Mouse (Mus musculus): ENCODE data around the gene Cyb5d2.

The Cyb5d2 gene

DNA sequence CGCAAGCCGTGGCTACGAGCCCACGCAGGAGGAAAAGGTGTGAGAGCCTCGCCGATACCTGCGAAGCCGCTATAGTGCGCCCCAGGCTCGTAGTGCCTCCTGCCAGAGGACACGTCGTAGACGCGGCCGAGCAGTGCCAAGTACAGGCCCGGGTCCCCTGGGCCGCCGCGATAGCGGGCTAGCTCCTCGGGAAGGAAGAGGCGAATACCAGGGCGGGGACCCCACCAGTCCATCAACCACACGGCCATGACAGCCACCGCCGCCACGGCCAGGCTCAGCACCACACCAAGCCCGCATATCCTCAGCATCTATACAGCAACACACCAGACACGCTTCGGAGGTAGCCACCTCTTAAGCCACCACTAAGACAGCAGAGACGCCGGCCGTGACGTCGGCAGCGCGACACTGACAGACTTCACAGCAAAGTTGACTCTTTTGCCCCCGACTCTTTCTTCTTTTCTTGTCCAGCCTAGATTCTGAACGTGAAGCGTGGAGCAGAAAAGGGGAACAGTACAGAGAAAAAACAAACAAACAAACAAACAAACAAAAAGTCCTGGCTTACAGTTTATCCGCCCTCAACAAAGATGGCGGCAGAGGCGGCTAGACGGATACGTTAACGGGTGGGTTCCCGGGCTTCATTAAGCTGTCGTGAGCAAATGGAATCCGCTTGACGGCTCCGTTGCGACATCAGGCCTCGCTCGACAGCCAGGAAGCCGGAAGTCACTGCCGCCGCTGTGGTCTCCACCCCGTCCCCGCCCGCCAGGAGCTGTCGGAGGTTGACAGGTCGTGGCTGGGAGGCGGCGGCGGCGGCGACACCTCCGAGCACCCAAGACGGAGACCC lies at the start of gene Cyb5d2, which contains the start of gene Zzef1:
Gene Cyb5d2 (minus strand): TSS at position 688 of the 841 bp plus-strand sequence.
Gene Zzef1 (plus strand): TSS at position 772 of the 841 bp plus-strand sequence.
- in situ Hi-C loops (cut with MboI, MseI), result no loop called here

DNA sequence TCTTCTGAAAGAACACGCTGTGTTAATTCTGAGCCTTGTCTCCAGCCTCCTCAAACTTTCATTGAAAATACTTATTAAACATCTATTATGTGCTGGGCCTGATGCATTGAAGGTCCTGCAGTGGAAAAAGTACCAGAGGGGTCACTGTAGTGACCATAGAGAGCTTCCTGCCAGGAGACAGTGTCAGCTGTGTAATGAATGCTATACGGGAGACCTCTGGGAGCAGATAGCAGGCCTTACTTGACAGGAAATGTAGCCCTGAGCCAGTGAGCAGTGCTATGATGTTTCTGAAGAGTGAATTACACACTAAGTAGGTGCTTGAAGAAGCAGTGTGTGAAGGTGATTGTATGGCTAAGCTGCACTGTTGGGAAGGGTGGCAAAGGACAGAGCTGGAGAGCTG lies 49.6 kb upstream of the Cyb5d2 start:
- in situ Hi-C loops (cut with MboI, MseI), result no loop called here

DNA sequence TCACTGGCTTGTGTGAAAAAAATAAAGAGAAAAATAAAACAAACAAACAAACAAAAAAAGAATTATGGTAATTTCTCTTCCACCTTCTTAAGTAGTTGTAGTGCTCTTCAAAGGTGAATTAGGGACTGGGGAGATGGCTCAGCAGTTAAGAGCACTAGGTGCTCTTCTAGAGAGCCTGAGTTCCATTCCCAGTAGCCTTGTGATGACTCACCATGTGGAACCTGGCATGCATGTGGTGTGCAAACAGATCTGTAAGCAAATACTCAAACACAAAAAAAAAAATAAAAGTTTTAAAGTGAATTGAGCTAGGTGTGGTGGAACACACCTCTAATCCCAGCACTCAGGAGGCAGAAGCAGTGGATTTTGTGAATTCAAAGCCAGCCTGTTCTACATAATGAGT lies 47.6 kb upstream of the Cyb5d2 start:
- in situ Hi-C loops (cut with MboI, MseI), result no loop called here

DNA sequence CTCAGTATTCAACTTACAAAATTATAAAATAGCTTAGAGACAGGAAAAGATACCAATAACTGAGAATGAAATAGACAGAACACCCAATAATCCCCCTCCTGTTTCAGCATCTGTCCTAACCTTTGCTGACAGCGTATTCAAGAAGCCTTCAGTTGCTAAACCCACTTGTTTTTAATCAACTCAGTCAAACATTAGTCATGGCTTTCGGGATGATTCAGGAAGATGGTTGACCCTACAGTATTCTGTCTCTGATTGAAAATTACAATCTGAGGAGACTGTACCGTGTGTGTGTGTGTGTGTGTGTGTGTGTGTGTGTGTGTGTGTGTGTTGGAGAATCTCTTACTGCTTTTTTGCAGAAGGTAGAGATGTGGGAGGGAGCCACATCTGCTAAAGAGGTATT lies 46.8 kb upstream of the Cyb5d2 start:
- in situ Hi-C loops (cut with MboI, MseI), result no loop called here

DNA sequence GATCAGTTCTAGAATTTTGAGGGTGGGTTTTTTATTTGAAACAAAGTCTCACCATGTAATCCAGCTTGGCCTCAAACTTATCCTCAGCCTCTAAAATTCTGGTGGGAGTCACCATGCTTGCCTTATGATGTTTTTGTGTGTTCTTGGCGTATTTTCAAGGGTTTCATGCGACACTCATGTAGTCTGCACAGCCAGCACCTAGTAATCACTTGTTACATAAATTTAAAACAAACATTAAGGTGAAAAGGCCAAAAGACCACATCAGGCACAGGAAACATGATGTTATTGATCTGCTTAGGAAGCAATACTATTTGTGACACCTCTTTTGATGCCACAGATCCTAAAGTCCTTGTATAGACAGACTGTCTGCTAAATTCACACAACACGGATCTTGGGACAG lies 33.9 kb upstream of the Cyb5d2 start:
- in situ Hi-C loops (cut with MboI, MseI), result no loop called here

DNA sequence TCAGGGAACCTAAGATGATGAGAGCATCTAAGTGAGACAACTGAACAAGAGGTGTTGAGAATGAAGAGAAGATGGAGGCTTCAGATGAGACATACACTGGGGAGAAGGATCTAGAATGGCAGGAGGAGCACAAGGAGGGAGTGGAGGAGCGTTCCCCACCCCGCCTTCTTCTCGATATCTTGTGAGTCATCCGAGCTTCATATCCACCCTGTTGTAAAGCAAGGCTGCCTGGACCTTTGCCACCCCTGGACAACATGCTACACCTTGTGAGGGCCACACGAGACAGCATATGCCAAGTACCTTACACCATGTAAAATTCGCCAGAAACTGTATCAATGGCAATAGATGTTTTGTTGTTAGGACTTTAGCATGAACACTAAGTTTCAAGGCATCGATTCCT lies 25.1 kb upstream of the Cyb5d2 start:
- in situ Hi-C loops (cut with MboI, MseI), result no loop called here

DNA sequence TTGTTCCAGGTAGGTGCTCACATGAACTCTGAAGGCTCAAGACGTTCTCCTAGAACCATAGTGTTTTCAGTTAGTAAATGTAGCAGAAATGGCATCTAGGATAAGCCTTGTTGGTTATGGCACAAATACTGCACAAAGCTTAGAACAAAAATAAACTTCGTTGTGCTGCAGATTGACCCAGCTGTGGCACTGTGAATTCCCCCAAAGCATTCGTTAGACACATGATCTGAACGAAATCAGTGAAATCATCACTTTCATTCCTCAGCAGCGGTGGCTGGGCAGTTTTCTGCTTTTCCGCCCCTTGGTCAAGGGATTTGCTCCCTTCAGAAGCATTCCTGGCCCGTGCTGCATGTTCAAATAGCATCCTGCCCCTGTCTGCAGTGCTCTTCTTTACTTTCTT lies 22.1 kb upstream of the Cyb5d2 start:
- in situ Hi-C loops (cut with MboI, MseI), result no loop called here

DNA sequence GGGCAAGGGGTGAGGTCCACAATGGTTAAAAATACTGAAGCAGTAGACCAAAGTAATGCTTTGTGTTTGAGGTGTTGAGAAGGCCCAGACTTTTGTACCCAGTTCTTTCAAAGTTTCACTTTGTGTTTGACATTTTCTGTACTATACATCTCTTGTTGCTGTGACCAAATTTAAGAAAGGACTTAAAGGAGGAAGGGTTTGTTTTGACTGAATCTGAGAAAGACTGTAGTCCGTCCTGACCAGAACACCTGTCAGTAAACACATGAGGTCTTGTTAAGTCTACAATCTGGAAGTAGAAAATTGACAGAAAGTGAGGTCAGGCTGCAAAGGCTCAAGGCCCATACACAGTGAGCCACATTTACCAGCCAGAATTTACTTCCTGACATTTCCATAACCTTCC lies 20.9 kb upstream of the Cyb5d2 start:
- in situ Hi-C loops (cut with MboI, MseI), result no loop called here

DNA sequence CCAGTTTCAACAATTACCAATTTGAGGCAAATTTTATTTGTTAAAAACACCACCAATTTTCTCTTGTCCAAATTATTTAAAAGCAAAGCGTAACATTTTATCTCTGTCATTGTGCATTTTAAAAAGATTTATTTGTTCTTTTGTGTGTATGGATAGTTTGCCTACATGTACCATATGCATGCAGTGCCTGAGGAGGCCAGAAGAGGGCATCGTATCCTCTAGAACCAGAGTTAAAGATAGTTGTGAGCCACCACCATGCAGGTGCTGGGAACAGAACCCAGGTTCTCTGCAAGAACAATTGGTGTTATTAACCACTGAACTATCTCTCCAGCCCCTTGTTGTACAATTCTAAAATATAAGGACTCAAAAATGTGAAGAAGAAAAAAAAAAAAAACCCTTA lies 18.2 kb upstream of the Cyb5d2 start:
- in situ Hi-C loops (cut with MboI, MseI), result no loop called here

DNA sequence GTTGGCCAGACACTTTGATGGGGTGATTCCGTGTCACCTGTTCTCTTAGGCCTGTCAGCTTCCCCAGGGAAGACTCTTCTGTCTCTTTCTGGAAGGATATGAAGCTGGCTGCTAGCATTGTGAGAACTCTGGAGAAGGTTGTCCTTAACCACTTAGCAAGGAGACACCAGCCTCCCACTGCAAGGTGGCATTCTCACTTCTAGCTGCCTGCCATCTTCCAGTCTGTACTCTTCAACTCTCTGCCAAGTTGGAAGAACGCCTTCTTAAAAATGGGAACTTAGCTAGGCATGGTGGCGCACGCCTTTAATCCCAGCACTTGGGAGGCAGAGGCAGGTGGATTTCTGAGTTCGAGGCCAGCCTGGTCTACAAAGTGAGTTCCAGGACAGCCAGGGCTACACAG lies 17.7 kb upstream of the Cyb5d2 start:
- in situ Hi-C loops (cut with MboI, MseI), result no loop called here

DNA sequence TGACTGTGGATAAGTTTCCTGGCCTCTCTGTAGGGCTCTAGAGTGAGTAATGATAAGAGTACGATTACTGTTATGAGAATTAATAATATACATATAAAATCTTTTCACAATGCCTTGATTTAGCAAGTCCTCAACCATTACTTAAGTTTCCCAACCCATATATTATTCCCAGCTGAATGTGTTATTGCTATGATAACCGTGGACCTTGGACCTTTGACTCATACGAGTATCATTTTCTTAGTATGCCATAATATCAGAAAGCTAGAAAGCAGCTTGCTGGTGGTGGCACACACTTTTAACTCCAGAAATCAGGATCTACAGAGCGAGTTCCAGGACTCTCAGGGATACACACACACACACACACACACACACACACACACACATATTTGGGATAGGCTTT lies 12.1 kb upstream of the Cyb5d2 start:
- in situ Hi-C loops (cut with MboI, MseI), result no loop called here

DNA sequence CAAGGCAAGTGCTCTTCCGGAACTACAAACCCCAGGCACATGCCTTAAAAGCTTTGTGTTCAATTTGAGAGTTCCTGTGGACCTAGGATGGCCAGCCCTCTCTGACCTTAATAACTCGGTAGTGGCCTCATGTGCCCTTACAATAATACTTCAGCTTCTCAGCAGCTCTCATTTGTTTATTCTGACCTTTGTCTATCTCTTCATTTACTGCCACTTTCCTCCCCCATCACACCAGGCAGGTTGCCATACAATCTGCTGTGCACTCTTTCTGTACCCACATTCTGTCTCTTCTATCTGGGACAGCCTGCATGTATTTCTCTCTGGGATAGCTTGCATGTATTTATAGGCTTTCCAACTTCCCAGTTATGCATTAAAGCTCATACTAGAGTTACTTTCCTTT lies 10.6 kb upstream of the Cyb5d2 start:
- in situ Hi-C loops (cut with MboI, MseI), result no loop called here

DNA sequence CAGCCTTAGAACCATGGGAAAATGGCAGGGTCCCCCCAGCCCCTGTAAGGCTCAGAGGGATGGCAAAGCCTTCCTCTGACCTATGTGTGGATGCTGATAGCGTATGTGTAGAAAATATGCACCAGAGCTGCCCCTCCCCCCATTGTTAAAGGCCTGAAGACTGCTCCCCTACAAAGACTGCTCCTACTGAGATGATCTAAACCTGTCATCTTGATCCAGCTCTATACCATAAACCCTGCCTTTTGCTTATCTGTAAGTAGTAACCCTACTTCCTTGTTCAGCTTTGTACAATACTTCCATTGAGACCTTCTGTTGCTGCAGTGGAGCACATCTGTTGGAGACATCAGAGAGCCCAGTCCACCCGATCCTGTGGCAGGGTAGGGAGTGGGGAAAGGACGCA lies 9.3 kb upstream of the Cyb5d2 start:
- in situ Hi-C loops (cut with MboI, MseI), result no loop called here

DNA sequence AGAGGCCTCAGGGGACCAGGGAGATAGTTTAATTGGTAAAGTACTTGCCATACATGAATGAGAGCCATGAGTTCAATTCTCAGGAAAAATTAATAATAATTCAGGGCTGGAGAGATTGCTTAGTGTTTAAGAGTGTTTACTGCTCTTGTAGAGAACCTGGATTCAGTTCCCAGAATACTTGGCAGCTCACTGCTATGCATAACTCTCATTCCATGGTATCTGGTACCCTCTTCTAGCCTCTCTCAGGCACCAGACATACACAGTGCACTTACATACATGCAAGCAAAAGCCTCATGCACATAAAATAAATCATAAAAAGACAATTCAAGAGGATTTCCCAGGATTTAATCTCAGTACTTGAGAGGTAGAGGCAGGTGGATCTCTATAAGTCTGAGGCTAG lies 8.6 kb upstream of the Cyb5d2 start:
- in situ Hi-C loops (cut with MboI, MseI), result no loop called here

DNA sequence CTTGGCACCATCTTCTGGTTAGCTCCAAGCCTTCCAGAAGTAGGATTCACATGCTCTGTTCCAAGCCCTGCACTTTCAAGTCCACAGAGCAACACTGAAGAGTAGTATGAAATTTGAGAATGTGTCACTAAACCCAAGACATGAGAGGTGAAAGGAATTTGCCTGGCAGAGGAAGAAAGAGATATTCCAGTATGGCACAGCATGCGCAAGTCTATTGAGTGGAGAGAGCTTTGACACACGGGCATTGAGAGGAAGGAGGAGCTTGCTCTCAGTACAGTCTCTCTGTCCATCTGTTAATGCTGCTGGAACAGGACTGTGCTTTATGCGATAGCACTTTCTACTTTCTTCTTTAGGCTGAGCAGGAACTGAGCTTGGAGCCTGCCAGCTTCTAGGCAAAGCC lies 7.1 kb upstream of the Cyb5d2 start:
- in situ Hi-C loops (cut with MboI, MseI), result no loop called here

DNA sequence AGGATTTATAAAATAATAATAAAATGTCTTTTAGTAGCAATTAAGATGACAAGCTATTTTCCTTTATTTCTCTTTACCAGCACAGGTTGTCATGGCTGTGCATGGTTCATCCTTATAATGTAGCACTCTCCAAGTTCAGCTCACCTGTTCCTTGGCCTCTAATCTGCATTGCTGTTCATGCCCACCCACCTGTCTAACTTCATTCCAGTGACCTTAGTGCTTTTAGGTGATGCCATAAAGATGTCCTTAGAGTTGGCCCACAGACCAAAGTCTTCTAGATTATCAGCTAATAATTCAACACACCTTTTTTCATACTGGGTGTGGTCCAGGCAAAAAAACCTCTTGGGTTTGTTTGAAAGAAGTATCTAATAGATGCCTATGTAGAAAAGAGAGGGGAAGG lies 5.2 kb upstream of the Cyb5d2 start:
- in situ Hi-C loops (cut with MboI, MseI), result no loop called here

DNA sequence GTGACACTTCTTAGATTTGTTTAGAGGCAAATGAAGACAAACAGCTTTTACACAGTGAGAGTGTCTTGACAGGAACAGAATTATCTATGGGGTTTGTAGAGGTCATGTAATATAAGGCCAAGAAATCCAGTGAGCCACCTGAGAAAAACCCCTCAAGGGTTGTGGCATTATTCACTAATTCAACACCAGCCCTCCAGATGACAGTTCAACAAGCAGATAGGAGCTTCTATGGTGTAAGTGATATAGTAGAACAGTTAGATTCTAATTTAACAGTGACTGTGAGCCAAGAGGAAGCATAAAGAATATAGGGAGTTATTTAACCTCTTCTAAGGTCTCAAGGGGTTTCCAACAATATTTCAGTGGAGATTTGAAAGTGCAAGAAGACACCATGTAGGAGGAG lies 2.2 kb upstream of the Cyb5d2 start:
- in situ Hi-C loops (cut with MboI, MseI), result no loop called here

DNA sequence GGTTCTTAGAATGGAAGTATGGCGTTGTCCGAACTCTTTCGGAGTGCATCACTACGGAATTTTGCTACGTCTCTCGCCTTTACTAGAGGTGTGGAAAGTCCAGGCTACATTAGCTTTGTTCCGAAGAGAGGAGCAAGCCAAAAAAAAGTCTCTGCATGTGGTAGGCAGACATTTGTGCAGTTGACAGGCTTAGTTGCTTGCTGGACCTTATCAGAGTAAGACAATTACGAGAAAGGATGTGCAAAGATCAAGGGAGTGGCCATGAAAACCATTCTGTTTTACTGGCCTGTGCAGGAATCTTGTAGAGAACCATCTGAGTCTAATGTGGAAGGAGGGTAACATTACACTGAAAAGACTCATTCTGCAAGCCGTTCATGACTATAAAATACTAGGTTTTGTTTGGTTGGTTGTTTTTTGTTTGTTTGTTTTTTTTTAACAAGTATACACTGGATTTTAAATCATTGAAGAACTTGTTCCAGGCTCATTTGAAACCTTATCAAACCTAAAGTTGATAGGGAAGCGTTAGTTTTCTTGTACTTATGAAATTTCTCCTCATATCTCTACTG lies 914 bp upstream of the Cyb5d2 start:
- in situ Hi-C loops (cut with MboI, MseI), result no loop called here

DNA sequence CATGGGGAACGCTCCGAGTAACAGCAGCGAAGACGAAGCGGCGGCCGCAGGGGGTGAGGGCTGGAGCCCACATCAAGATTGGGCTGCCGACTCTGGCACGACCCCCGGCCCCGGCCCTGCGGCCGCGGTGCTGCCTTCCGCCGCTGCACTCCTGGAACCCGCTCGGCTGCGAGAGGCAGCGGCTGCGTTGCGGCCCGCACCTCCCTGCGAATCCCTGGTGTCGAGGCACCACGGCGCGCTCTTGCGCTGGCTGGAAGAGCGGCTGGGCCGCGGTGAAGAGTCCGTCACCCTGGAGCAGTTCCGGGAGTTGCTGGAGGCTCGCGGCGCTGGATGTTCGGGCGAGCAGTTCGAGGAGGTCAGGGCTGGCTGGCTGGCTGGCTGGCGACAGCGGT lies 350 bp upstream of the Cyb5d2 start:
- in situ Hi-C loops (cut with MboI, MseI), result no loop called here

DNA sequence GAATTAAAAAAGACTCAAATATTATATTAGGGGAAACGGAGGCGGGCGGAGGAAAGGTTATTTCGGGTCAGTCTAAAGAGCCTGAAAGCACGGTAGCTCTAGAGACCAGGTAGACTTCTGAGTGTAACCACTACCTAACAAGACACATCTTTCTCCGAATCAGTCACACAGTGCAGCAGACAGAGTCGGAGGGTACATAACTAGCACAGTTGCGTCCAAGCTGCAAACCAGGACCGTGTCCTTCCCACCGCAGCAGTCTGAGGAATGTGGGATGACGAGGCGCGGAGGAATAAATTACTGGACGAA lies 840 bp downstream of the Cyb5d2 start:
- in situ Hi-C loops (cut with MboI, MseI), result no loop called here

DNA sequence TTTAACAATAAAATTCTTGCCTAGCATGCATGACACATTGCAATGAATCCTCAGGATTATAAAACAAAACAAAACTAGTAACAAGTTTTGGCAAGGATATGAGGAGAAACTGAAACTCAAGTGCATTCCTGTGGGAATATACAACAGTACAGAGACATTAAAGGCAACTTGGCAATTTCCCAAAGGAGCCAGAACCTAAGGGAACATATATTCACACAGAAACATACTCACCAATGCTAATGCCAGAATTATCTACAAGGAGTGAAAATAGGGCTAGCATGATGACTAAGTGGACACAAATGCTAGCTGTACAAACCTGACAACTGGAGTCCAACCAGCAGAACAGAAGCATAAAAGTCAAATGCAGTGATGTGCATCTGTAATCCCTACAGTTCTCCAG lies 3.9 kb downstream of the Cyb5d2 start:
- in situ Hi-C loops (cut with MboI, MseI), result no loop called here

DNA sequence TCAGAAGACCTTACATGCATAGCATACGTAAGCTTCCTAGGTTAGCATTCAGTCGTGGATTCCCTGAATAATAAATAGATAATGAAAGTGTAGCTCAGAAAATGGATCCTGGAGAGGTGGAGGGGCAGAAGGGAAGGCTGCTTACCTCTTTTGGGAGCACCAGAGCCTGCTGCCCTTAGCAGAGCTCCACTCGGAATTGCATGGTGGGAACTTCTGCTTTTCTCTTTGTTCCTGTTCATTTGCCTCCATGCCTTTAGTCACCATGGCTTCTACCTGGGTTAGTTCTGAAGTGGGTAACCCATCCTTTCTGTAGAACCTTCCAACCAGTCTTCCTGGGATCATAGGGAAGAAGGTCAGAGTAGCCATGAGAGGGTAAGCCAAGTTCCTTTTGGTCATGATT lies 13.4 kb downstream of the Cyb5d2 start:
- in situ Hi-C loops (cut with MboI, MseI), result no loop called here

DNA sequence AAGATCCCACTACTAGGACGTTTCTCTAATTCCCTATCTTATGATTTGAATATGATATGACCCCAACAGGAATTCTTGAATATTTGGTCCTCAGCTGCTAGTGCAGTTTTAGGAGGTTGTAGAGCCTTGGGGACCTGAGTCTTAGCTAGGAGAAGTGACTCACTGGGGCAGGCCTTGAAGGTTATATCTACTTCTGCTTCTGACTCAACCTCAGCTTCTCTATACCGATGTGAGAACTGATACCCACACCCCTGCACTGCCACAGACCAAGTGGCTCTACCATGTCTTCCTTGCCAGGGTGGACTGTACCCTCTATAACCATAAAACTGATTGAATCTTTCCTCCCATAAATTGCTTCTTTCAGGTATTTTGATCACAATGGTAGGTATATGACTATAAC lies 13.8 kb downstream of the Cyb5d2 start:
- in situ Hi-C loops (cut with MboI, MseI), result no loop called here

DNA sequence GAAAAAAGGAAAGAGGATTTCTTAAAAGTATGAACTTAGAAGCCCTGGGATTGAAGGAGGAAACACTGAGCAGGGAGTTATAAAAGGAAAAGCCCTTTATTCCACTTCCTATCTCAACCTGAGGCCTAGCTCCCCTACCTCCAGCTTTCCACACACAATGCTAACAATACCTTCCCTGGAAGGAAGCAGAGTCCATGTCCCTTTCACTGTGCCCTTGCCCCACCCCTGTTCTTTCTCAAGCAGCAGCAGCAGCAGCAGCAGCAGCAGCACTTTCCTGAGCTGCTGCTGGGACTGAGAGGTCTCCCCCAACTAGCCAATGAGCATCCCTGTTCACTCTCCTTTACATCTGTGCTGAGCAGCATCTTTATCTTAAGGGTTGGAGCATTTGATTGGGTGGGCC lies 17.0 kb downstream of the Cyb5d2 start:
- in situ Hi-C loops (cut with MboI, MseI), result loop anchor here (10.0 kb wide), 1 partner anchor 204 kb away; no protein-coding TSS in a partner anchor
